Mouse (Mus musculus): Measurements from ENCODE around the gene Acot6. TPM values are rescaled to one million over a fixed set of nuclear protein-coding genes. Genes with fewer than 3 reads are reported as not detected.
"Not testable (repeated sequence)": the region's sequence is repeated elsewhere in the genome, so short reads cannot be mapped to it uniquely, and the experiment has no call there.

The Acot6 gene
- polyA plus RNA-seq, 1 experiment from 2014 or later = 0.66 TPM

DNA sequence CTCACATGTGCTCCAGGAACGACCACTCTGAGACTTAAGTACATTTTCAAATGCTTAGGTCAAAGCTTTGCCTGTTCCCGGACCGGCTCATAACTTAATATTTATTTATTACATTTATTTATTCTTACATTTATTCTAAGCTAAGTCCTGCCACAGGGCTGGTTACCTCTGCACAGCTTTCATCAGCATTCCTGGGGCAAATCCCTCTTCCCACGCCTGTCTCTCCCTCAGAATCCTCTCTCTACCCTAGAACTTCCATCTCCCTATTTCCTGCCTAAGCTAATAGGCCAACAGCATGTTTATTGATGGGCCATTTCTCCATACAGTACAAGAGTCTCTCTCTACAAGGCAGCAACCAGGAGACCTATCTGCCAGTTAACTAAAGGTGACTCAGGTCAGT is 32.7 kb upstream of the Acot6 start:
- no peak overlapping the region for H3K27ac ChIP-seq (replicated peaks)
- H3K9ac ChIP-seq = no peak overlapping the region
- H3K9me3 ChIP-seq (replicated peaks) = no peaks in the 10 kb centered on the region
- WGBS (ENCODE audit: insufficient replicate concordance) = 59% methylated on average over 4 of the region's 4 CpGs
- H3K4me3 ChIP-seq (replicated peaks) = no peak overlapping the region
- peaks cover 55% of the 10 kb centered on the region for H3K27me3 ChIP-seq
- no peaks in the 10 kb centered on the region for H3K4me1 ChIP-seq (replicated peaks)
- no peak for ATAC-seq (ENCODE audit: insufficient read depth)
- no peak overlapping the region for H3K4me2 ChIP-seq
- no peaks in the 10 kb centered on the region for H3K36me3 ChIP-seq (replicated peaks)

DNA sequence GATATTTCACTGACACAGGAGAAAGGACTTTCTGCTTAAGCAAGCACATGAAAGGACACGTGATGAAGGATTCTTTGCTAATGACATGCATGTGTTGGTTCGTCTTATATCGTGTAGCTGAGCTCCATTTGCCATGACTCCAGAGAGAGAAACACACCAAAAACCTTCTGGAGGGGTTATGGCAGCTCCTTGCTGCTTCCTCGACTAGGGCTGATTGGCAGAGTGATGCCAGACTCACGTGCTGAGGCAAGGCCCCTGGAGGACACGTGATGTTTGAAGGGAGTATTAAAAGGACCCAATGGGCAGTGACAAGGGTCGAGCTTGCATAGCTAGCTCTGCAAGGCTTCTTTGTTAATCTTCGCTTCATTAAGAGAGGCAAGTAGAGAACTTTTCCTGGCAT is 32.2 kb upstream of the Acot6 start:
- no peaks in the 10 kb centered on the region for H3K9me3 ChIP-seq (replicated peaks)
- no peak overlapping the region for H3K9ac ChIP-seq
- H3K4me3 ChIP-seq (replicated peaks) = no peak overlapping the region
- no peaks in the 10 kb centered on the region for H3K36me3 ChIP-seq (replicated peaks)
- no peak for ATAC-seq (ENCODE audit: insufficient read depth)
- H3K27ac ChIP-seq (replicated peaks) = no peak overlapping the region
- no peaks in the 10 kb centered on the region for H3K4me1 ChIP-seq (replicated peaks)
- H3K4me2 ChIP-seq = no peak overlapping the region
- peaks cover 58% of the 10 kb centered on the region for H3K27me3 ChIP-seq
- WGBS (ENCODE audit: insufficient replicate concordance) = 45% methylated on average over 8 of the region's 8 CpGs

DNA sequence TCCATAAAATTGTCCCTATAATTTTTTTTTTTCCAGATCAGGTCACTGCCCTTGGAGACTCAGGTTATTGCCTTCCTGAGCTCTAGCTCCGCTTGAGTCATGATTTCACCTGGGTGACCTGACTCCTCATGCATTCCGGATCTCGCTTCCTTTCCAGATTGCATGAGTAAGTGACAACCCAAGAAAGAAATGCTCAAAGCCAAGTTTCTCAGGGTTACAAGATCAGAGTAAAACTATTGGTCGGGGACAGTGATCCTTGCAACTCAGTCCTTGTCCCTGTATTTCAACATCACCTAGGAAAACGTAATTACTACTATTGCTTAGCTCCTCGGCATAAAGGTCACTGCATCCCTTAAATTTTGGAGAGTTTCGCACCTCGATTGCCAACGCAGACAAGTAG is 31.5 kb upstream of the Acot6 start, which contains the start of gene Acot5:
Acot5 (plus strand) TSS at position 340 of the 400 bp plus-strand sequence.
- Histone ChIP-seq H3K4me2 (peak within 1 kb of the TSS; percentile 56), H3K36me3 (replicated peaks) (no peaks in the 10 kb centered on the region), H3K9me3 (replicated peaks) (no peaks in the 10 kb centered on the region), H3K4me1 (replicated peaks) (no peaks in the 10 kb centered on the region), H3K27ac (replicated peaks) (no peak within 1 kb of the TSS), H3K9ac (no peak within 1 kb of the TSS), H3K27me3 (peaks cover 58% of the 10 kb centered on the region), H3K4me3 (replicated peaks) (peak within 1 kb of the TSS; percentile 31)
- WGBS (ENCODE audit: insufficient replicate concordance) = 48% methylated on average over 9 of the region's 9 CpGs
- no peak for ATAC-seq (ENCODE audit: insufficient read depth)

DNA sequence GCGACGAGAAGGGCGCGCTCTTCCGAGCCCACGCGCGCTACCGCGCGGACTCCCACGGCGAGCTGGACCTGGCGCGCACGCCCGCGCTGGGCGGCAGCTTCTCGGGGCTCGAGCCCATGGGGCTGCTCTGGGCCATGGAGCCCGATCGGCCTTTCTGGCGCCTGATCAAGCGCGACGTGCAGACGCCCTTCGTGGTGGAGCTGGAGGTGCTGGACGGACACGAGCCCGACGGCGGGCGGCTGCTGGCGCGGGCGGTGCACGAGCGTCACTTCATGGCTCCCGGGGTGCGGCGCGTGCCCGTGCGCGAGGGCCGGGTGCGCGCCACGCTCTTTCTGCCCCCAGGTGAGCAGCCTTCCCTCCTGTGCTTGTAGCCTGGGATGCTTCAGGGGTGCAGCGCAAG is 30.9 kb upstream of the Acot6 start:
- not testable (repeated sequence) for ATAC-seq (ENCODE audit: insufficient read depth); H3K9me3 ChIP-seq (replicated peaks); H3K27ac ChIP-seq (replicated peaks); H3K9ac ChIP-seq; H3K4me1 ChIP-seq (replicated peaks); H3K36me3 ChIP-seq (replicated peaks)
- peak overlapping the region; percentile 31 for H3K4me3 ChIP-seq (replicated peaks)
- 2% methylated on average over 47 of the region's 52 CpGs for WGBS (ENCODE audit: insufficient replicate concordance)
- H3K27me3 ChIP-seq = peaks cover 58% of the 10 kb centered on the region
- H3K4me2 ChIP-seq = peak overlapping the region; percentile 56

DNA sequence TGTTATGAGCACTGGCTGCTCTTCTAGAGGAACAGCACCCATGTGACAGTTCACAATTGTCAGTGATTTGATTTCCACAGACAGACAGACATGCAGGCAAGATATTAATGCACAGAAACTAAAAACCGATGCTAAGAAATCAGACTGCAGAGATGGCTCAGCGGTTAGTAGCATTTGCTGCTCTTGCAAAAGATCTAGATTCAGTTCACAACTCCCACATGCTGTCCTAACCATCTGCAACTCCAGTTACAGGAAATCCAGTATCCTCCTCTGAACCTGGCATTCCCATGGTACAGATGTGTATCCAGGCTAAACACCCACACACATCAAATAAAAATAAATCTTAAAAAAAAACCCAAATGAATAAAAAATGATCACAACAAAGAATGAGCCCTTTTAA is 28.8 kb upstream of the Acot6 start:
- H3K4me2 ChIP-seq = no peak overlapping the region
- WGBS (ENCODE audit: insufficient replicate concordance) = 70% methylated on average over 2 of the region's 2 CpGs
- H3K9ac ChIP-seq = no peak overlapping the region
- H3K27me3 ChIP-seq = peaks cover 56% of the 10 kb centered on the region
- no peak overlapping the region for H3K27ac ChIP-seq (replicated peaks)
- H3K9me3 ChIP-seq (replicated peaks) = no peaks in the 10 kb centered on the region
- no peaks in the 10 kb centered on the region for H3K4me1 ChIP-seq (replicated peaks)
- H3K36me3 ChIP-seq (replicated peaks) = no peaks in the 10 kb centered on the region
- no peak for ATAC-seq (ENCODE audit: insufficient read depth)
- H3K4me3 ChIP-seq (replicated peaks) = no peak overlapping the region

DNA sequence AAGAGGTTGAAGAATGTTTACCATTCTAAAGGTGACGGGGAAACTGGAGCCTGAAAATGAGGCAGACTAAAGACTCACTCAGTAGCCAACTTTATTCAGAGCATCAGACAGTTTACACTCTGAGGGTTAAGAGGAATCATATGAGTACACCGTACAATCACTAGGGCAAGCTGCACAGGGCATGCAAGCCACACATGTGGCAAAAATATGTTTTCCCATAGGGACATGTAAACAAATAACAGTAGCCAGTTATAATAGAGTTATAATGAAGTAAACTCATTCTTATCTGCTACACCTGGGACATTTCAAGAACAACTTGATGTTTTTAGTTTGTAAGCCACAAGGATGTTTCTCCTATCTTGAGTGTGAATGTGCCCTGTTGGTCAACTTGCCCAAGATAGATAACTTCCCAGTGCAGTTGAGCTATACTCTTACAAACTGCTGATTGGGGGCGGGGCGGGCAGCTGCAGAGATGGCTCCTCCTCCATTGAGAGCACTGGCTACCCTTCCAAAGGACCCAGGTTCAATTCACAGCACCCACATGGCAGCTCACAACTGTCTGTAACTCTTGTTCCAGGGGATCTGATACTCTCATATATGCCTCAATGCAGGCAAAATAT is 23.0 kb upstream of the Acot6 start:
- no peaks in the 10 kb centered on the region for H3K4me1 ChIP-seq (replicated peaks)
- H3K36me3 ChIP-seq (replicated peaks) = no peaks in the 10 kb centered on the region
- no peak for ATAC-seq (ENCODE audit: insufficient read depth)
- H3K4me3 ChIP-seq (replicated peaks) = no peak overlapping the region
- H3K9ac ChIP-seq = no peak overlapping the region
- H3K9me3 ChIP-seq (replicated peaks) = no peaks in the 10 kb centered on the region
- no peak overlapping the region for H3K27ac ChIP-seq (replicated peaks)
- 64% methylated on average over 4 of the region's 4 CpGs for WGBS (ENCODE audit: insufficient replicate concordance)
- H3K4me2 ChIP-seq = no peak overlapping the region
- peaks cover 5% of the 10 kb centered on the region for H3K27me3 ChIP-seq

DNA sequence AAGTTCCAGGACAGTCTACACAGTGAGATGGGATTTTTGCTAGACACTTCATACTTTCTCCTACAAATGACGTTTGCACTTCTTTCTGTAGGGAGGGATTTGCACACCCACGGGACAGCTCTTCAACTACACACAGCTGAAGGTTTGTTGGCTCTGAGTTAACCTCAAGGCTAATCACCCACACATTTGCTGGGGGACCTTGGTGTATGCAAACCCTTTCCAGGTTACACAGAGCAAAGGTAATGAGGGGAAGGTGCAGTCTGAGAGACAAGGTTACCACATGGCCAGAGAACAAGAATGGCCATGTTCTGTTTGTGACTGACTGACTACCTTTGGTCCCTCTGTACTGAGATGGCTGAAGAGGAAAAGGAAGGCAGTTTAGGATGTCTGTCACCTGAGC is 16.6 kb upstream of the Acot6 start:
- H3K4me3 ChIP-seq (replicated peaks) = no peak overlapping the region
- no peaks in the 10 kb centered on the region for H3K4me1 ChIP-seq (replicated peaks)
- no peak overlapping the region for H3K9ac ChIP-seq
- 66% methylated on average over 2 of the region's 2 CpGs for WGBS (ENCODE audit: insufficient replicate concordance)
- H3K4me2 ChIP-seq = no peak overlapping the region
- no peaks in the 10 kb centered on the region for H3K36me3 ChIP-seq (replicated peaks)
- no peak overlapping the region for H3K27ac ChIP-seq (replicated peaks)
- no peak for ATAC-seq (ENCODE audit: insufficient read depth)
- H3K27me3 ChIP-seq = no peaks in the 10 kb centered on the region
- no peaks in the 10 kb centered on the region for H3K9me3 ChIP-seq (replicated peaks)

DNA sequence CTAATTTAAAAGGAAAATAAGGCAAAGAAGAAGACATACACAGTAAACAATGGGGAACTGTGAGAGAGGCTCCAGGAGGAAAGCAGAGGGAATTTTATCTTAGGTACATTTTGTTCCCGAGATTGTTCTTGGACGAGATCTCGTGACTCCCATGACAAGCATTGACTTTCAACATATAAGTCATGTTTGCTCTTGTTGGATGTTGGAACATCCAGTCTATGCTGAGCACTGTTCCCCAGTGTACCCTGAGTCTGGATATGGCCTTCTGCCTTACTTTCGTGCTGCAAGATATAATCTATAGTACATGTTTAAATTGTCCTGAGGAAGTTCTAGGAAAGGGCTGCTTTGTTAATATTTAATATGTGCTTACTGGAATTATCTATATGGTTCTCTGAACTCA is 15.9 kb upstream of the Acot6 start:
- Histone ChIP-seq H3K4me1 (replicated peaks) (no peaks in the 10 kb centered on the region), H3K4me3 (replicated peaks) (no peak overlapping the region), H3K27me3 (no peaks in the 10 kb centered on the region), H3K9ac (no peak overlapping the region), H3K27ac (replicated peaks) (no peak overlapping the region), H3K4me2 (no peak overlapping the region), H3K36me3 (replicated peaks) (no peaks in the 10 kb centered on the region), H3K9me3 (replicated peaks) (no peaks in the 10 kb centered on the region)
- 59% methylated on average over 4 of the region's 4 CpGs for WGBS (ENCODE audit: insufficient replicate concordance)
- no peak for ATAC-seq (ENCODE audit: insufficient read depth)

DNA sequence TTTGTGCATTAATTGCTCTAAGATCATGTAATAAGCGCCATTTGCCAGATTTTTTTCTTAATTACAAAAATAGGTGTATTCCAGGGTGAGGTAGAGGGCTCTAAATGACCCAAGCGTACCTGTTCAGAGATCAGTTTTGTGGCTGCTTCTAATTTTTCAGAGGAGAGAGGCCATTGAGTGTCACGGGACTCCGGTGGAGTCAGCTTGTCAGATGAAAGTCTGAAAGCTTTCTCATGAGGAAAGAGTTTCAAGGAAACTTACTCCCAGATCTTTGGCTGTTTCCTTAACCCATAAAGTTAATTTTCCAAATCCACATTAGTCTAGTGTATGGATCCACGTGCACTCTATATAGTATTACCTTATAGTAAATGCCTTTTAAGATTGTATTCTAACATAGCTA is 5.8 kb upstream of the Acot6 start:
- H3K4me2 ChIP-seq; H3K9ac ChIP-seq; H3K27ac ChIP-seq (replicated peaks); H3K9me3 ChIP-seq (replicated peaks); H3K4me1 ChIP-seq (replicated peaks); ATAC-seq (ENCODE audit: insufficient read depth); H3K4me3 ChIP-seq (replicated peaks); H3K27me3 ChIP-seq; H3K36me3 ChIP-seq (replicated peaks): not testable (repeated sequence)
- WGBS (ENCODE audit: insufficient replicate concordance) = 60% methylated on average over 5 of the region's 5 CpGs

DNA sequence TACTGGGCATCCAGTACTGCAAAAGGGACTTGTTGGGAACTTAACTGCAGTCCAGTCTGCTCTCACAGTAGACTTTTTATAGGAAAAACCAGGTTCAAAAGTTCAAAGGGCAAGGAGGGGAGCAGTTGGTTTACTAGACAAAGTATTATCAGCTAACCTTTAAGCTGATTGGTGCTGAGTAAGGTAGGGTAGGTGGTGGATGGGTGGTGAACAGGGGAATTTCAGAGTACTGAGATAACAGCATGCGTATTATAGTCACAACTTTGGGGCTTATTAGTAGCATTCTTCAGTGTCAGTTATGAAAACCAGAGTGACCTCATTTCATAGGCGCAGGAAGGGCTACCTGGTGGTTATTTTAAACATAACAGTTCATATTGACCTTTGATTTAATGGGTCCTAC is 849 bp upstream of the Acot6 start:
- H3K9ac ChIP-seq = no peak overlapping the region
- no peaks in the 10 kb centered on the region for H3K9me3 ChIP-seq (replicated peaks)
- H3K4me1 ChIP-seq (replicated peaks) = peaks cover 25% of the 10 kb centered on the region
- no peaks in the 10 kb centered on the region for H3K36me3 ChIP-seq (replicated peaks)
- no peaks in the 10 kb centered on the region for H3K27me3 ChIP-seq
- no peak for ATAC-seq (ENCODE audit: insufficient read depth)
- WGBS (ENCODE audit: insufficient replicate concordance) = 52% methylated on average over 2 of the region's 2 CpGs
- H3K4me3 ChIP-seq (replicated peaks) = no peak overlapping the region
- no peak overlapping the region for H3K27ac ChIP-seq (replicated peaks)
- H3K4me2 ChIP-seq = no peak overlapping the region

DNA sequence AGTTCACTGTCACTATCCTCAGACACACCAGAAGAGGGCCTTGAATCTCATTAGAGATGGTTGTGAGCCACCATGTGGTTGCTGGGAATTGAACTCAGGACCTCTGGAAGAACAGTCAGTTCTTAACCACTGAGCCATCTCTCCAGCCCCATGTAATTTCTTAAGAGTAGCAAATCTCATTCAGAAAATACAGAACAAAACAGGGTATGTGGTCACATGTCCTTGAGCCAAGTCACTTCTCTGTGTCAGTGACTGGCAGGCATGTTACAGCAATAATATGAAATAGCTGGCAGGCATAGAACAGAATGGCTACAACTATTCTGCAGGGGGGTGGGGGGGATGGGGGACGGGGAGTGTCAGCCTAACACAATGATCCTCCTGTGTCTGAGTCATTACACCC is 383 bp upstream of the Acot6 start:
- Histone ChIP-seq H3K27me3 (no peaks in the 10 kb centered on the region), H3K4me2 (peak overlapping the region; percentile 87), H3K27ac (replicated peaks) (no peak overlapping the region), H3K36me3 (replicated peaks) (no peaks in the 10 kb centered on the region), H3K9ac (no peak overlapping the region), H3K4me1 (replicated peaks) (peaks cover 25% of the 10 kb centered on the region), H3K9me3 (replicated peaks) (no peaks in the 10 kb centered on the region), H3K4me3 (replicated peaks) (0 out of 2 replicates have a peak overlapping the region, but pooled peaks have one; percentile 61)
- 44% methylated on average over 1 of the region's 1 CpGs for WGBS (ENCODE audit: insufficient replicate concordance)
- ATAC-seq (ENCODE audit: insufficient read depth) = no peak

DNA sequence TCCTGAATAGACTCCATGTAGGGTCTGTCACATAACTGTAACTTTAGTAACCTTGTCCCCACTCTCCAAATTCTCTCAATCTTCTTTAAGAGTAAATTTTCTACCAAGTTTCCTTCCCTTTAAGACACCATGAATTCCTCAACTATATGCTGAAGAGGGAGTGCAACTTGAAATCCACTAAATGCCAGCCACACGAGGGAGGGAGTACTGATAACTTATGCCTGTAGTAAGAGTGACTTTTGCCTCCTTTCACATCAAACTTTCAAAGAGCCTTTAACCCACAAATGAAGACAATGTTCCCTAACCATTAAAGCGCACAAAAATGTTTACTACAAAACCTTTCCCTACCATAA is 1.0 kb downstream of the Acot6 start:
- Histone ChIP-seq H3K4me3 (replicated peaks) (peak overlapping the region; percentile 61), H3K27ac (replicated peaks) (no peak overlapping the region), H3K36me3 (replicated peaks) (no peaks in the 10 kb centered on the region), H3K27me3 (no peaks in the 10 kb centered on the region), H3K9me3 (replicated peaks) (no peaks in the 10 kb centered on the region), H3K9ac (0 out of 2 replicates have a peak overlapping the region, but pooled peaks have one; percentile 43), H3K4me1 (replicated peaks) (peaks cover 25% of the 10 kb centered on the region), H3K4me2 (peak overlapping the region; percentile 87)
- no peak for ATAC-seq (ENCODE audit: insufficient read depth)
- WGBS (ENCODE audit: insufficient replicate concordance) = 45% methylated on average over 2 of the region's 2 CpGs

All from liver, embryonic 15.5 days (tissue).